Comparison of ENCODE assay signal across 20 mouse cellular contexts in the genomic region with DNA sequence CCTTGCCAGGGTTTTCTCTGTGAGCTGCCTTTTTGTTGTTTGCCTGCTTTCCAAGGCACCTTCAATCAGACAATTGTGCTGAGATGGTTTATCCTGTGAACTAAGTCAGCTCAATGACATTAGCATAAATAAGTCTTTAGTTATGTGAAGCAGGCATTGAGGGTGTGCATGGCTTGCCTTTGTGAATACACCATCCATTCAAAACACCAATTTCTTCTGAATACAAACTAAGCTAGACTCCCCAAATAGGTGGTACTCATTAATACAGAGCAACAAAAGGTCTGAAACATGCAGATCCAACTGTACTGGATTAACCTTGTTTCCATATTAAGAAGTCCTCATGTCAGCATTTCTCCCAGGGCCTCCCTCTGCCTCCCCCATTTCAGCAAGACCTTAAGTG.
DNase-seq lines count a peak whose midpoint lies in the region; ATAC-seq lines count a peak whose summit lies in the region.
"Had no signal": no experiment of that assay in that cellular context is flagged by ENCODE, and none has a peak within 500 bp of the region (broad histone marks: within the 10 kb centered on the region; RNA-seq: fewer than 3 reads in every experiment).

No protein-coding gene starts in this region.

- no peaks in the 10 kb centered on the region for H3K27me3 ChIP-seq in hindbrain, embryonic 14.5 days (ENCODE audit: control insufficient read depth, insufficient read depth, low read length)
- H3K27me3 ChIP-seq in hindbrain, embryonic 11.5 days (ENCODE audit: control insufficient read depth, insufficient read depth, low read length): no peaks in the 10 kb centered on the region
- H3K27me3 ChIP-seq in midbrain, embryonic 15.5 days (replicated peaks): no peaks in the 10 kb centered on the region
- peaks cover 23% of the 10 kb centered on the region; the same call in 1 of the 2 replicates for H3K27me3 ChIP-seq in midbrain, embryonic 10.5 days (ENCODE audit: low read depth, poor library complexity, severe bottlenecking)
- H3K27me3 ChIP-seq in forebrain, embryonic 13.5 days: peaks cover 12% of the 10 kb centered on the region; the same call in 1 of the 2 replicates
- no peaks in the 10 kb centered on the region for H3K27me3 ChIP-seq in forebrain, embryonic 16.5 days (replicated peaks; ENCODE audit: control insufficient read depth, insufficient read depth, low read length)
- H3K27me3 ChIP-seq: embryonic facial prominence, embryonic 12.5 days; embryonic facial prominence, embryonic 15.5 days had no signal

- no peak overlapping the region for H3K9ac ChIP-seq in hindbrain, embryonic 14.5 days
- H3K9ac ChIP-seq in hindbrain, embryonic 11.5 days (ENCODE audit: low read depth, low read length): no peak overlapping the region
- no peak overlapping the region for H3K9ac ChIP-seq in midbrain, embryonic 15.5 days
- no peak overlapping the region for H3K9ac ChIP-seq in forebrain, embryonic 13.5 days
- no peak overlapping the region for H3K9ac ChIP-seq in forebrain, embryonic 16.5 days (replicated peaks; ENCODE audit: low read depth, low read length)
- H3K9ac ChIP-seq: embryonic facial prominence, embryonic 12.5 days; embryonic facial prominence, embryonic 15.5 days had no signal

- no peaks in the 10 kb centered on the region for H3K9me3 ChIP-seq in hindbrain, embryonic 14.5 days (ENCODE audit: control insufficient read depth, low read length)
- H3K9me3 ChIP-seq in hindbrain, embryonic 11.5 days (ENCODE audit: control insufficient read depth, low read length): no peaks in the 10 kb centered on the region
- no peaks in the 10 kb centered on the region for H3K9me3 ChIP-seq in midbrain, embryonic 15.5 days
- no peaks in the 10 kb centered on the region for H3K9me3 ChIP-seq in midbrain, embryonic 10.5 days (replicated peaks)
- H3K9me3 ChIP-seq in forebrain, embryonic 13.5 days (replicated peaks): no peaks in the 10 kb centered on the region
- H3K9me3 ChIP-seq in forebrain, embryonic 16.5 days (ENCODE audit: control insufficient read depth, low read length): no peaks in the 10 kb centered on the region
- H3K9me3 ChIP-seq: embryonic facial prominence, embryonic 12.5 days; embryonic facial prominence, embryonic 15.5 days had no signal

- H3K4me3 ChIP-seq in hindbrain, embryonic 14.5 days (replicated peaks; ENCODE audit: low read length): no peak overlapping the region
- H3K4me3 ChIP-seq in hindbrain, embryonic 11.5 days (ENCODE audit: low read depth, low read length): no peak overlapping the region
- no peak overlapping the region for H3K4me3 ChIP-seq in midbrain, embryonic 15.5 days
- no peak overlapping the region for H3K4me3 ChIP-seq in midbrain, embryonic 10.5 days
- no peak overlapping the region for H3K4me3 ChIP-seq in forebrain, embryonic 13.5 days
- no peak overlapping the region for H3K4me3 ChIP-seq in forebrain, embryonic 16.5 days (replicated peaks; ENCODE audit: low read length)
- H3K4me3 ChIP-seq: embryonic facial prominence, embryonic 12.5 days; embryonic facial prominence, embryonic 15.5 days had no signal

- H3K4me1 ChIP-seq in hindbrain, embryonic 14.5 days (replicated peaks; ENCODE audit: control insufficient read depth, insufficient read depth, low read length): no peaks in the 10 kb centered on the region
- H3K4me1 ChIP-seq in hindbrain, embryonic 11.5 days (replicated peaks; ENCODE audit: control insufficient read depth, insufficient read depth, low read length): no peaks in the 10 kb centered on the region
- no peaks in the 10 kb centered on the region for H3K4me1 ChIP-seq in midbrain, embryonic 15.5 days
- H3K4me1 ChIP-seq in midbrain, embryonic 10.5 days: peaks cover 17% of the 10 kb centered on the region
- peaks cover 13% of the 10 kb centered on the region; the same call in 1 of the 2 replicates for H3K4me1 ChIP-seq in forebrain, embryonic 13.5 days
- H3K4me1 ChIP-seq in forebrain, embryonic 16.5 days (replicated peaks; ENCODE audit: control insufficient read depth, insufficient read depth, low read length): no peaks in the 10 kb centered on the region
- H3K4me1 ChIP-seq: embryonic facial prominence, embryonic 12.5 days; embryonic facial prominence, embryonic 15.5 days had no signal

- no peak for DNase-seq in hindbrain, embryonic 14.5 days (ENCODE audit: low spot score)
- no peak for DNase-seq in hindbrain, embryonic 11.5 days (ENCODE audit: low spot score)
- no peak for DNase-seq in midbrain, embryonic 10.5 days (ENCODE audit: low spot score)
- no peak for DNase-seq in urinary bladder, postnatal 25 days (ENCODE audit: low spot score)
- DNase-seq in urinary bladder, adult 2 months (ENCODE audit: low spot score): no peak
- DNase-seq: cerebellum, adult 11 months; cerebellum, adult 2 months; cerebellum, adult 9-11 months; cerebellum, postnatal 25 days; gastrocnemius, postnatal 10 days; heart, adult 11 months had no signal

- no peaks in the 10 kb centered on the region for H3K36me3 ChIP-seq in hindbrain, embryonic 14.5 days (replicated peaks; ENCODE audit: control insufficient read depth, insufficient read depth)
- H3K36me3 ChIP-seq in hindbrain, embryonic 11.5 days (ENCODE audit: control insufficient read depth, insufficient read depth, low read length): no peaks in the 10 kb centered on the region
- no peaks in the 10 kb centered on the region for H3K36me3 ChIP-seq in midbrain, embryonic 15.5 days (replicated peaks)
- H3K36me3 ChIP-seq in midbrain, embryonic 10.5 days: no peaks in the 10 kb centered on the region
- H3K36me3 ChIP-seq in forebrain, embryonic 13.5 days (ENCODE audit: poor library complexity, severe bottlenecking): no peaks in the 10 kb centered on the region
- H3K36me3 ChIP-seq in forebrain, embryonic 16.5 days (ENCODE audit: control insufficient read depth, insufficient read depth): no peaks in the 10 kb centered on the region
- H3K36me3 ChIP-seq: embryonic facial prominence, embryonic 12.5 days; embryonic facial prominence, embryonic 15.5 days had no signal

- no peak overlapping the region for H3K4me2 ChIP-seq in hindbrain, embryonic 14.5 days (replicated peaks)
- H3K4me2 ChIP-seq in hindbrain, embryonic 11.5 days (replicated peaks; ENCODE audit: low read depth, low read length): no peak overlapping the region
- no peak overlapping the region for H3K4me2 ChIP-seq in midbrain, embryonic 15.5 days
- no peak overlapping the region for H3K4me2 ChIP-seq in forebrain, embryonic 13.5 days
- H3K4me2 ChIP-seq in forebrain, embryonic 16.5 days (ENCODE audit: low read length): no peak overlapping the region
- H3K4me2 ChIP-seq: embryonic facial prominence, embryonic 12.5 days; embryonic facial prominence, embryonic 15.5 days; heart, embryonic 11.5 days had no signal

- ATAC-seq in hindbrain, embryonic 14.5 days (ENCODE audit: low FRiP score): peak; percentile 36; the same call in 1 of the 2 replicates
- ATAC-seq in hindbrain, embryonic 11.5 days (ENCODE audit: low FRiP score): no peak
- 0 out of 2 replicates have a peak, but pooled peaks have one; percentile 24 for ATAC-seq in midbrain, embryonic 15.5 days (replicated peaks)
- ATAC-seq in forebrain, embryonic 13.5 days: peak; percentile 60
- ATAC-seq in forebrain, embryonic 16.5 days: peak; percentile 65
- ATAC-seq: activated CD4-positive, CD25-positive, alpha-beta regulatory T cell, adult 4 months; CD4-positive, CD25-positive, alpha-beta regulatory T cell, adult 4 months; intestine, postnatal 0 days had no signal

- no peak overlapping the region for H3K27ac ChIP-seq in hindbrain, embryonic 14.5 days
- no peak overlapping the region for H3K27ac ChIP-seq in hindbrain, embryonic 11.5 days (ENCODE audit: low read depth, low read length)
- H3K27ac ChIP-seq in midbrain, embryonic 15.5 days: no peak overlapping the region
- no peak overlapping the region for H3K27ac ChIP-seq in midbrain, embryonic 10.5 days (replicated peaks)
- H3K27ac ChIP-seq in forebrain, embryonic 13.5 days: no peak overlapping the region
- no peak overlapping the region for H3K27ac ChIP-seq in forebrain, embryonic 16.5 days (ENCODE audit: low read length)
- H3K27ac ChIP-seq: embryonic facial prominence, embryonic 12.5 days; embryonic facial prominence, embryonic 15.5 days had no signal
